Mouse (Mus musculus): ENCODE results near the gene Mpzl2.

DNA sequence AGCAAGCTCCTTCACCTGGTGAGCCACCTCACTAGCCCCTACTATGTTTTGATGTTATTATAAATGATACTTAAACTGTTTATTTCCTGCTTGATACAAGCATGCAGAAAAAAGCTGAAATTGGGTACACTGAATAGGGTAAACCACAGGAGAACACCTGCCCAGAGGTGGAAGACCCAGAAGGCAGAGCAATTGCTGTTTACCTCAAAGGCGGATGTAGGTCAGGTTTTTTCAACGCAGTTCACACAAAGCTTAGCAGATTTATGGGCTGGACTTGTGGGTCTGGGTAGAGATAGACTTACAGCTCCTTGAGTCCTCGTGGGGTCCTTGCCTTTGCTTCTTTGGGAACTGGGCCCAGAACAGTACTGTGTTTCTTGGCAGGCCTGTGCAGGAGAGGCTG, 23.8 kb upstream of the Mpzl2 start:
- TF ChIP-seq ZC3H11A (IDR thresholded peaks at IDR 0.05; ENCODE audit: borderline replicate concordance, low read depth, low read length) (no peak), MAFK (IDR thresholded peaks at IDR 0.05; ENCODE audit: insufficient read depth, low read depth, low read length) (no peak), CHD2 (IDR thresholded peaks at IDR 0.05; ENCODE audit: low read depth, low read length) (no peak), HCFC1 (IDR thresholded peaks at IDR 0.05; ENCODE audit: borderline replicate concordance, insufficient read depth, low read length) (no peak), ZNF384 (IDR thresholded peaks at IDR 0.05; ENCODE audit: low read depth, low read length) (no peak)

All from ES-E14 (cell line).